Mouse (Mus musculus) cerebellum, adult 9-10 months (tissue): ENCODE results near the gene Arfgap3.
"Not testable (repeated sequence)": the region's sequence is repeated elsewhere in the genome, so short reads cannot be mapped to it uniquely, and the experiment has no call there.

Source experiments
- DNase-seq: peaks from one replicate; pipeline ENCODE4 v3.0.0; 2022

Arfgap3 gene

DNA sequence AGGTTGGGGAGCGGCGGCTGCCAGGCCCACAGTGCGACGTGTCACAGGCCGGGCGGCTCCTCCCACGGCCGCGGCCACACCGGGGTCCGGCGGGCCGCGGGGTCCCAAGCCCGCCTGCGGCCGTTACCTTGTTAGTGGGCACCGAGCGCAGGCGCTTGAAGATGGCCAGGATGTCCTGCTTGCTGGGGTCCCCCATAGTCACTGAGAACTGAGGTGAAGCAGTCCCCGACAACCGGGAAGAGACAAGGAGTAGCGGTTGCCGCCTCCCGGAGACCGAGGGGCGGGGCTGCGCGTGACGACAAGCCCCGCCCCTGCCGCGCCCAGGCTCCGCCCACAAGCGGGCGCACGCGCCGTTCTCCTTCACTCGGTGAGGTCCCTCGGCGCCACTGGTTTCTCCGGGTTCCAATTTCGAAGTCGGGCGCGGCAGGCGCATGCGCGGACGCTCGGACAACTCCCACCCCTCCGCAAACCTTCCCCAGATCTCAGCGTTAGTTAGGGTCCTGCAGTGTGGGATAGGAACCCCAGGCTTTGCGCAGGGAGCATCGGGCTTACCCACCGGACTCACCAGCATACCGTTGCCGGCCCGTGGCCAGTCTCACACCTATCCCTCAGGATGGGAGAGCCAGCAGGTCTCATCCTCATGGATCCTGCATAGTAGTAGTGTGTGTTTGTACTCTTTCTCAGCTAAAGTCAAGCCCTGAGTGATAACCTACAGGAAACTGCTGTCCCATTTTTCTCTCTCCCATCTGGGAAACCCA lies at the start of gene Arfgap3:
TSS of gene Arfgap3 (minus strand) at position 294 of the 758 bp plus-strand sequence.
- DNase-seq: peak; percentile 91

DNA sequence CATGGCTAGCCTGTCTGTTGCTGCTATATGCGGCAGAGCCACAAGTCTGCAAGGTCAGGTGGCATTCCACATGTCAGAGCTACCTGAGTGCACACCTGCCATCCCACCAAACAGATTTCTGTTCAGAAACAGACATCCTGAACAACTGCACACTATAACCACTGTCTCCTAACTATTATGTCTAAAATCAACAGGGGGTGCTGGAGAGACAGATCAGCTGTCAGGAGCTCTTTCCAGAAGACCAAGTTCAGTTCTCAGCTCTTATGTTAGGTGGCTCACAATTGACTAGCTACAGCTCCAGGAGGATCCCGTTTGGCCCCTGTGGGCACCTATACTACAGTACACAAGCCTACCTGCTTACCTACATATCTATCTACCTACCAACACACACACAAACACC lies 42.7 kb upstream of the Arfgap3 start:
- DNase-seq: no peak

DNA sequence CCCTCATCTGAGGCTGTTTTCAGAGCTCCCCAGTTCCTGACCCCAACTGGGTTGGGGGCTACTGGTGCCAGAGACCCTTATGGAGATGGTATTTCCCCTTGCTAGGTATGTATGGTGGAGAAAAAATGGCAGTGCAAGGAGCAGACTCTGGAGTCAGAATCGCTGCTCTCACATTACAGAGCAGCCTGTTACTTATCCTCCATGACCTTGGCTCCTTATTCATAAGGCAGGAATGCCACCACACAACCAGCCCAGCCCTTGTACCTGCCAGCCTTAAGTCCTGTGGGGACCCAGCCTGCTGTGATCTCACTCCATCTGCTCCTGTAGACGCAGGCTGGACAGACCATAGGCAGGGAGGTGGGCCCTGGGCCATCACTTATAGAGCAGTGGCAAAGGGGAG lies 37.9 kb upstream of the Arfgap3 start:
- DNase-seq: no peak

DNA sequence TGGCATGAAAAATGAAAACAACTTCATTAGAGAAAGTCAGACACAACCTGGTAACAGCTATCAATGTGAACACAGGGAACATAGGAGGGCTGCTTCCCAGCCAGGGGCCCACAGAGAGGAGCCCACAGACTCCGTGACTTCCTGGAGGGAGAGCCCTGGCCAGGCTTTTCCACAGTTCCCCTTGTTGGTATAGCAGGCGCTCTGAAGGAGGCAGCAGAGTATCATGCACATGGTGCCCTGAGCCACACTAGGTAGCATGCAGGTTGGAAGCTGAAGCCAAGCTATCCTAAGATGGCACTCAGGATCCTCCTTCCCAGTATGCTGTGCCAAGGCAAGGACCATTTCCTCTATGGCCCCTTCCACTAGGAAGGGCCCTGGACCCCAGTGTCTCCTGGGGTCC lies 33.6 kb upstream of the Arfgap3 start:
- DNase-seq: no peak

DNA sequence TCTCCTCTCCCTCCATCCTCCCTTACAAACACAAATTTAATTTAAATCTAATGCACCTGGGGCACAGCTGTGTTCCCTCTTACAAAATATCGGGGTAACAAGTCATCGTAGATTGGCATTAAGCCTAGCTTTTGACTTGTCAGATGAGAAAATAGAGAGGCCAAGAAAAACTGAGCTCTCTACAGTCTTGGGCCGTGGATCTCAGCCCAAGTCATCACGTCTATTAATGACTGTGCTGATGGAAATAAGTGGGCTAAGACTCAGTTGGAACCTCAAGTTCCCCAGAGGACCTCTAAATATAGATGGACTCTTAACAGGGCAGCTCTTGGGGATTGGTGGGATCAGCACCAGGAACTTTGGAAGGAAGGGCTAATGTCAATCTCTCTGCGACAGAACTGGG lies 33.1 kb upstream of the Arfgap3 start:
- no peak for DNase-seq

DNA sequence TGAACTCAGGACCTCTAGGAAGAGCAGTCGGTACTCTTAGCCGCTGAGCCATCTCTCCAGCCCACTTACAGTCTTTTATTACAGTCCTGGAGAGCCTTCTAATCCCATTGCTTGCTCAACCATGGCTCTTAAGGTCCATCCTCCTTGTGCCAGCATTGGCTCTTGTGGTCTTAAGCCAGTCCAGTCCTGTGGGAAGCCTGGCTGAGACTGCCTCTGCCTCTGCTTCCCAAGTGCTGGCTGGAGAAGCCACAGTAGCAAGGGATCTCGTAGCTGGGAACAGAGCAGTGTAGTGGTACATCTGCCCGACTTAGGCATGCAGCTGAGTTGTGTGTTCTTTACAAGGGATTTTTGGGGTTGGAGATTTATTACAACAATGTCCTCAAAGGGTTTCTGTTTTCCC lies 32.4 kb upstream of the Arfgap3 start:
- no peak for DNase-seq

DNA sequence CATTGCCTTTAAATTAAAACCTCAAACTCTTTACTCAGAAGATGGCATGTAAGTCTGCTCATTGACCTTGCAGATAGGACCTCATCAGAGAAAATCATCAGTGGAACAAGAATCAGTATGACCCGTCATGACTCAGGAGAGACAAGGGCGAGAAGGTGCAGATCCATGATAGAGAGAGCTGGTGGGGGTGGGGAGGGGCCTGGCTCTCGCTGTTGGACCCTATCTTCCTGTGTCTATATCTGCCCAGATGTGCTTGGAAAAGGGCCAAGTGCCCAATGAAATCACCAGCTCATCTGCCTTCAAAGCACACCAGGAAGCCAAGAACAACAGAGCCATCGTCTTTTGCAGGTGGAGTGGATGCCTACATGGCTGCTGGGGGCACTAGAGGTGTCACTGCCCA lies 27.1 kb upstream of the Arfgap3 start:
- no peak for DNase-seq

DNA sequence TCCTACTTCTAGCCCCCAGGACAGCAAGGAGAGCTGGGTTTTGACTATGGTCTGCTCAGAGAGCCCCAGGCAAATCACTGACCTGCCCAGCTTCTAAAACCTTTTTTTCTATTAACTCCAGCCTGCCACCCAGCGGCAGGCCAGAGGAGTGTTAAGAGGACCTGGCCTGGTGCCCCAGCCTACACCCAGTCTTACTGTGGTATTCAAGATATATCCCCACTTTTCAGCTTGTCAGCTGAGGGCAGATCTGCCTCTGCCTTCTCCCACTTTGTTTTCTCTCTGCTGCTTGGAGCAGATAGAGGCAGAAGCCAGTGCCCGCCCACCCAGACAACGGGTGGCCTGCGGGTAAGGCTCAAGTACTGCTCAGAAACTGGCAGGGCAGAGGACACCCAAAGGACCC lies 25.1 kb upstream of the Arfgap3 start:
- DNase-seq: peak; percentile 12

DNA sequence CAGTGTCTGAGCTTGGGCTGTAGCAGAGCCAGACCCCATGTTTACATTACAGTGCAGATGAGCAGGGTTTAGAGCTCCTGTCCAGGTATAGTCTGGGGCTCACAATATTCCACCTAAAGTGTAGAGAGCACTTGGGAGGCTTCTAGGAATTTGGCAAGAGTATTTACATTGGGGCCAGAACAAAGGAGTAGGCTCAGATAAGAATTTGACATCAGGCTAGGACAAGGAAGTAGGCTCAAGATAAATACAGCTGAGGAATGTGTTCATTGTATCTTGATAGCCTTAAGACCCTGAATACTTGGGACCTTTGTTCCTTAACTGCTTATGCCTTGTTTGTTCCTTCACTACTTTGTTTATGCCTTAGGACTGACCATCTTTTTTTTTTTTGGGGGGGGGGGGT lies 24.0 kb upstream of the Arfgap3 start:
- DNase-seq: no peak

DNA sequence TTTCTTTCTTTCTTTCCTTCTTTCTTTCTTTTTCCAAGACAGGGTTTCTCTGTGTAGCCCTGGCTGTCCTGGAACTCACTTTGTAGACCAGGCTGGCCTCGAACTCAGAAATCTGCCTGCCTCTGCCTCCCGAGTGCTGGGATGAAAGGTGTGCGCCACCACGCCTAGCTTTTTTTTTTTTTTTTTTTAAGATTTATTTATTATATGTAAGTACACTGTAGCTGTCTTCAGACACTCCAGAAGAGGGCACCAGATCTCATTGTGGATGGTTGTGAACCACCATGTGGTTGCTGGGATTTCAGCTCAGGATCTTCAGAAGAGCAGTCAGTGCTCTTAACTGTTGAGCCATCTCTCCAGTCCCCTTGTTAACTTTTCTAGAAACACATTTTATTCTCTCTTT lies 18.7 kb upstream of the Arfgap3 start:
- not testable (repeated sequence) for DNase-seq

DNA sequence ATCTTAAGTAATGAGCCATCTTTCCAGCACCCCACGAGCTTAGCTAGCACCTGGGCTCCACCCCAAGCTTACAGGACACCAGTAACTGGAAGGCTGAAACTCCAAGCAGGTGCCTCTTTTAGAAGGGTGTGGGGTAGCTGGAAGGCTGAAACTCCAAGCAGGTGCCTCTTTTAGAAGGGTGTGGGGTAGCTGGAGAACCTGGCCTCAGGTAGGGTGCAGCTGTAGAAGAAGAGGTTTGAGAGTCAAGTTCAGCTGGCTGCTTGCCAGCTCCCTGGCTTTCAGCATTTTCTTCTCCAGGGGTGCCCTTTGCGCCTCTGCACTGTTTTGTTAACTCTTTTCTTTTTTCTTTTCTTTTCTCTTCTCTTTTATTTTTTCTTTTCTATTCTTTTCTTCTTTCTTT lies 18.2 kb upstream of the Arfgap3 start:
- no peak for DNase-seq

DNA sequence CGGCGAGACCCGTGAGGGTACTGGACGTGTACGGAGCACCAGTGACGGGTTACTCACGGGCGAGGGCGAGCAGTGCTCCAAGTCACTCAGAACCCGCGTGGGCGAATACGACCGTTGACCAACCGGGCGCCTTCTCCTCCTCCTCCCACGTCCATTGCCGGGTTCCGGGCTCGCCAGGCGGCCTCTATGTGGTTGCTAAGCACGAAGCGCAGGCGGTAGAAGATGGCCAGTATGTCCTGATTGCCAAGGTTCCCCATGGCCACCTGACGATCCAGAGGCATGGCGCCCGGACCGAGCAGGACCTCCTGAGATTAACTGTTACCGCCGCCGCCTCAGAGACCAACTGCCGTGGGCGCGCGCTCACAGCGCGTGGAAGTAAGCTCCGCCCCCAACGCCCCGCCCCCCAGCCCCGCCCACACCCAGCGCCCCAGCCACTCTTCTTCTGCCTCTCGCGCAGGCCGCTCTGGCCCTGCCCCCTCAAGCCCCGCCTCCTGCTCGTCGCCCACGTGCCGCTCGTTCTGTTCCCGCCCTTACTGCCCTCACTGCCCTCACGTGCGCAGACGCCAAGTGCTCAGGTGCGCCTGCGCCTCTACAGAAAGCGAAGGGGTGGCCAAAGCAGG lies 17.0 kb upstream of the Arfgap3 start:
- DNase-seq: peak; percentile 41

DNA sequence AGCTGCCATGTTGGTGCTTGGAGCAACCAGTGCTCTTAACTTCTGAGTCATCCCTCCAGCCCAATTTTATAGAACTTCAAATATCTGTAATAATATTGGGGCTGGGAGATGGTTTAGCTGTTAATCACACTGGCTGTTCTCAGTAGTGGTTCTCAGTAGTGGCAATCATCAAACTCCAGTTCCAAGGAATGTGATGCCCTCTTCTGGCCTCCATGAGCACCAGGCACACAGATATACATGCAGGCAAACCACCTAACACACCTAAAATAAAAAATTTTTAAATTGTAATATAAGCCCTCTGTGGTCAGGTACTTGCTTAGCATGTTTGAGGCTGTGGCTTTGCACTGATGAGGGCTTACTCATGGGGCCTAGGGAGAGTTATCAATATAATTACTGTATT lies 15.7 kb upstream of the Arfgap3 start:
- DNase-seq: no peak

DNA sequence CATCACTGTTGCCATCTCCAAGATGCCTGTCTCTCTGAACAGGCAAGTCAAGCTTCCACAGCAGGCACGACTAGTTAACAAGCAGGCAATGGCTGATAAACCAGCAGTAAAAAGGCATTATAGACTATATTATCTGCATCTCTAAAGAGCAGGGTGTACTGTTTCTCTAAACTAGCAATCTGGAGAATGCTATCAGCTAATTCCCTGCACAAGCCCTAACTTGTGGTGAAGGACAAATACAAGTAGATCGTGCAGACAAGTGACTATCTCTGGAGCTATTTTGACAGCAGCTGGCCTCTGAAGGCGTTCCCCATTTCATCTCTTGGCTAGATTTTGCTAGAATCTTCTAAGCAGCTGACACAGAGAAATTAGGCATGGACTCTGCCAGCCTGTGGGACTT lies 14.1 kb upstream of the Arfgap3 start:
- DNase-seq: no peak

DNA sequence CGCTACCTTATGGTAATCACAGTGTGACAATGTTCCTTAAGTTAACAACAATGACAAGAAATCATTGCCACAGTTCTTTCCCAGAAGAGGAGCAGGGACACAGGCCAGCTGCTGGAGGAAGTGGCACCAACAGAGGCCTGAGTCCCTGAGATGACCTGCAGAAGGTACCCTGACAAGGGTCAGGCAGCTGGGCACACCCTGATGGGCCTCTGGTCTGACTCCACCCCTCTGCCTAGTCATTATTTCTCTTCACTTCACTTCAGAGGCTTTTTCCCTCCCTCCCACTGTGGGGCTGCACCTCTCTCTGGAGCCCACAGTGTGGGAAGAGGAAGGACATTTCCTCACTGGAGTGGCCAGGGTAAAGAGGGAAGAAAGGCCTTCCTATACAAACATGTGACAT lies 12.8 kb upstream of the Arfgap3 start:
- DNase-seq: not testable (repeated sequence)

DNA sequence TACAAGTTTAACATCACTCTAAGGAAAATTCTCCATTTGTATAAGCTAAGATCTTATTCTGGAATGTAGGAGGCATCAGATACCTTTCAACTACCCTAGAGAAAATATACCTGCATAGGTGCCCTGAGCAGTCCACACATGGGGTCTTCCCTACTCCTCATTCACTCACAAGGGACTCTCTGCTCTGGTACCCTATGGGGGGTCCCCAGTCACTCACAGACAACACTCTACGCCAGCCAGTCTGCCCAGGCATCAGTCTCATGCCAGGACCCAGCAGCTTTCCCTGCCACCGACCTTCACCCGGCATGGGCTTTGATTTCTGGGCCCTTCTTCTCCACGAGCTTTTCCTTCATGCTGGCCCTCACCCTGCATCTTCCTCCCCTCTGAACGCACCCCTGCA lies 10.9 kb upstream of the Arfgap3 start:
- DNase-seq: not testable (repeated sequence)

DNA sequence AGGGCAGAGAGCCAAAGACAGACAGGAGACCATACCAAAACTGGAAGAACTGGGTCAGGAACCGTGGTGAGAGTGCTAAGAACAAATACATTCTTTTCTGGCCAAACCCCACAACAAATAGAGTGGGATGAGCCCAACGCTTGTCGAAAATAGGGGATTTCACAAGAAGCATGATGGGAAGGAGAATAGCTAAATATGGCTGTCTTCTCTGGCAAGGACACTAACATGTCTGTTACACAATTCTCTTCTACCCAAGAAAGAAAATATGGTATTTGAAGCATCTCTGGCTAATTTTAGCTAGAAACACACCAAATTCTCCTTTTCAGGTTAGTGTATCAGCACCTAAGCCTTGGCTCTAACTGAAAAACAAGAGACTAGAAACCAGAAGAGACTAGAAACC lies 10.1 kb upstream of the Arfgap3 start:
- no peak for DNase-seq

DNA sequence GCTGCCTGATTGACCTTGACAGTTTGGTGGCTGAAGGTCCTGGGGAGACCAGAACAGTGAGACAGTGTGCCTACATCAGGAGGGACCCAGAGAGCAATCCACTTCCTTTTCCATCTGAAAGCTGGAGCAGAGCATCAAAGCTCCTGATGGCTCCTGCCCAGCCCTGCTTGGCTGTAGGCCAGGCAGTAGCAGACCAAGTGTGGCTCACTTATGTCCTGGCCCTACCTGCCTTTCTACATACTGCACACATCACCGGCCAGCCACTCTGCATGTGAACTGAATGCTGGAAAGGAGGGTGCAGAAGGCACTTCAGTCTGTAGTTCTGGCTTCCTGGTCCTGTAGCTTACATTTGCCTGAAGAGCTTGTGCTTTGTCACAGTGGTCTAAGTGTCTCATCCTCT lies 8.4 kb upstream of the Arfgap3 start:
- DNase-seq: no peak

DNA sequence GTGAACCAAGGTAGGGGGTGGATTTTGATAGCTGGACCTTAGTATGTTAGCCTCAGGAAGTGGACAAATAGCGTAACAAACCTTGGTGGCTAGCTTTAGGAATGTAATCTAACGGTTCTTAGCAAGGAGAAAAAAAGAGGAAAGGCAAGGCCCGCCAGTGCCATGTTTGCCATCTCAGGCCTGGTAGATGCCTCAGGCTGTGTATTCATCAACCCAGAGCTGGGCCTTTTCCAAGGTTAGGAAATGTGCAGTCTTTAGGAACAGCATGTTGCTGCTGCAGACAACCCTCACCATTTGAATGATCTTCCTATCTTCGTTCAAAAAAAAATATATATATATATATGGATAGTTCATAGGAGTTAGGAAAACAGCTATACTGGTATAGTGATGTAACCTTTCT lies 1.5 kb upstream of the Arfgap3 start:
- no peak for DNase-seq

DNA sequence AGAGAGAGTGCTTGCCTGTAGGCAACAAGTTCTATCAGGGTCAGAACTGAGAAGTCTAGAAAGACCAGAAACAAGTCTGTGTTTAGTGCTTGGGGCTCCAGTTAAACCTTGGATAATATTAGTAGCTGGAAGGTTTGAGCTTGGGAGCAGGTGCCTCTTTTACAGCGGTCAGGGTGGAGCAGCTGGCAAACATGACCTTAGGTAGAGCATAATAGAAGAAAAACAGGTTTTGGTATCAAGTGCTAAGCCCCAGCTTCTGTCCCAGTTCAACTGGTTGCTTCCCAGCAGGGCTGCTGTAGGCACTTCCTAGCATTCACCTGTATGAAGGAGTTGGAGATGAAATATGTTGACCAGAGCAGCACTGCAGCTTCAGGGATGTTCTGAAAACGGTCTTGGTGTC lies 812 bp upstream of the Arfgap3 start:
- no peak for DNase-seq

DNA sequence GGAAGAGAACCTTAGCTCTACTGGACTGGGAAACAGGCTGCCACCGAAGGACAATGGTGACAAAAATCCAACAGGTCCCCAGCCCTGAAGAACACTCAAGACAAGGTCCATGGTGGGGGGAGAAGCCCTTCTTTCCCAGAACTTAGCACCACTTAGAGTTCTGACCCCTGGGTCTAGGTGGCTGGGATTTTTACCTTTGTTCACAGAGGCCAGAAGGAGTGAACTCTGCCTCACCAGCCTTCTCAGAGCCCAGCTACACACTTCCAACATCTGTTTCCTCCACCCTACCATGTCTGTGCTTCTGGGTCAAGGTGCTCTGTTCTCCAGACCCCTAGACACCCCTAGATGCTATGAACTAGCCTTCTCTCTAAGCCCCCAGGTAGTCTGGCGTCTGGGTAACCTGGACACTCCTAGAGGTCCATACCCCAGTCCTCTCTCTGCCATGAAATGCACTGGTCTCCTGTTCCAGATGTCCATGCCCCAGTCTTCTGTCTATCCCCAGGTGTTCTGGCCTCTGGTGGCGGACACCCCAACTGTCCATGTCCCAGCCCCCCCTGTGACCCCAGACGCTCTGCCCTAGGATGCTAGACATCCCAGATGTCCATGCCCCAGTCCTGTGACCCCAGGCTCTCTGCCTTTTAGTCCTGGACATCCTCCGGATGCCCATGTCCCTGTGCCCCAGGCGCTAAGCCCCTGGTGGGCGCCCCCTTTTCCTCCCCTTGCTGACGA lies 658 bp downstream of the Arfgap3 start:
- DNase-seq: no peak

DNA sequence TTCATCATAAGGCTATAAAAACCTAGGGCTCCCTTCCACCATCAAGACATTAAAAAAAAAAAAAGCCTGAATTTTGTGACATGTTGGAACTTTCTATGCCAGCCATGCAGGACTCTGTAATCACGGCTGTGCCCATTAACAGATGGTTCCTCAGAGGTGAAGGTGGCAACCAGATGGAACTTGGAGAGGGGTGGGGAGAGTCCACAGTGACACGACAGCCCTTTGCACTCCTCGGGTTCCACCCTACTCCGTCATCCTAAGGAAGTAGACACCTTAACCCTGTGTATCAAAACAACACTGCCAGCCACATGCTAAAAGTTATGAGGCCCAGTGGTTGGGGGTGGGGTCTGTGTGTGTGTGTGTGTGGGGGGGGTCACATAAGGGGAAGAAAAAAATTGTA lies 1.3 kb downstream of the Arfgap3 start:
- peak; percentile 61 for DNase-seq

DNA sequence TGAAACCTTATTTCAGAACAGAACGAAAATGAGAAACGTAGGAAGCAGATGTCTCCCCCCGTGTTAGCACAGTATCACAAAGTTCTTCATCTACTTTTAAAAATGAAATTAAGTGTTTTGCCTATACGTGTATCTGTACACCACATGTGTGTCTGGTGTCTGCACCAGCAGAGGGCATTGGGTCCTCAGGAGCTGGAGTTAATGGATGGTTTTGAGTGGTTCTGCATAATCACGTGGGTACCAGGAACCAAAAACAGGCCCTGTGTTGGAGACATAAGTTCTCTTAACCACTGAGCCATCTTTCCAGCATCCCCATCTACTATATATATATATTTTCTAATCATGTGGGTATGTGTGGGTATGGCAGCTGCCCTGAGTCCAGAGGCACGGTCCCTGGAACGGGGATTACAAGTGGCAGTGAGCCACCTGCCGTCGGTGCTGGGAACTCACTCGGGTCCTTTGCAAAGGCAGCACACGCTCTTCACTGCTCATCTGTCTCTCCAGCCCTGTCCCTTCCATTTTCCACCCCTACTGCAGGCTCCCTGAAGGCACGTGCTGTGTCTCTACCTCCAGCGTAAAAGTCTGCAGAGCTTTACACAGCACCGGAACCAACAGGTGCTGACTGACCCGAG lies 4.0 kb downstream of the Arfgap3 start:
- no peak for DNase-seq

DNA sequence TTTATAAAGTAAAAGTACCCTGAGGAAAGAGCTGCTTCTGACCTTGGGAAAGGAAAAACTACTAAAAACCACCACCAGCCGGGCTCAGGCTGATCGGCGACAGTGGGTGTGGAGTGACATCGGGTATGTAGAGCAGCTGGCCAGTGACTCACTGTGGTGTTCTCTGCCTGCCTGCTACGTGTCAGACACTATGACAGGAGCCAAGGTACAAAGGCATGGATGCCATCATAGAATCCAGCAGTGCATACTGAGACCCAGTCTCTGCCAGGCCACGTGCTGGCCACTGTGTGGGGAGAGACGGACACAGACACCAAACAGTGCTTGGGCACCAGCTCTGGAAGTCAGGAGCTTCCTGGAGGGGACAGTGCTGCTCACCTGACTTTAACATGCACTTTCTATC lies 5.1 kb downstream of the Arfgap3 start:
- no peak for DNase-seq
